Mouse (Mus musculus) right cerebral cortex, postnatal 14 days (tissue): ENCODE data around the gene Arsb.
A peak's percentile ranks its signal among the peaks of the same experiment; 100 is the strongest.

Experiments used
- DNase-seq: peaks from one replicate; pipeline ENCODE4 v3.0.0; 2022

The Arsb gene

DNA sequence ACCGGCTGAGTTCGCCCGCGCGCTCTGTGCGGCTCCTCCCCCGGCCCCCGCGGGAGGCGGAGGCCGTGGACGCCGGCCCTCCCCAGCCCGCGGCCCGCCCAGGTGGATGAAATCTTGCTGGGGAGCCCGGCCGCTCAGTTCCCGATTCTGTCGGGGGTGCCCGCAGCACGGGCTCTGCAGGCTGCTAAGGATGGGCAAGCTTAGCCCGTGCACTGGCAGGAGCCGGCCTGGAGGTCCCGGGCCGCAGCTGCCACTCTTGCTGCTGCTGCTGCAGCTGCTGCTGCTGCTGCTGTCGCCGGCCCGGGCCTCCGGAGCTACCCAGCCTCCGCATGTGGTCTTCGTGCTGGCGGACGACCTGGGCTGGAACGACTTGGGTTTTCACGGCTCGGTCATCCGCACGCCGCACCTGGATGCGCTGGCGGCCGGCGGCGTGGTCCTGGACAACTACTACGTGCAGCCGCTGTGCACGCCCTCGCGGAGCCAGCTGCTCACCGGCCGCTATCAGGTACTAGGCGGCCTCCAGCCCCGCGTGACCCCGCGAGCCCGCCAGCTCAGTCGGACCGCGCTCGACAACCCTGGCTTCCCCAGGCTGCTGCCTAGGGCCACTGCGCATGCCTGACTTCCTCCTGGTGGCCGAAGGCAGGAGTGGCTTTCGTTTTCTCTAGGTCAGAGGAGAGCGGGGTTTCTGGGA is at the start of gene Arsb:
Gene Arsb (plus strand): TSS at position 43 of the 691 bp plus-strand sequence.
- DNase-seq, result peak; percentile 73

DNA sequence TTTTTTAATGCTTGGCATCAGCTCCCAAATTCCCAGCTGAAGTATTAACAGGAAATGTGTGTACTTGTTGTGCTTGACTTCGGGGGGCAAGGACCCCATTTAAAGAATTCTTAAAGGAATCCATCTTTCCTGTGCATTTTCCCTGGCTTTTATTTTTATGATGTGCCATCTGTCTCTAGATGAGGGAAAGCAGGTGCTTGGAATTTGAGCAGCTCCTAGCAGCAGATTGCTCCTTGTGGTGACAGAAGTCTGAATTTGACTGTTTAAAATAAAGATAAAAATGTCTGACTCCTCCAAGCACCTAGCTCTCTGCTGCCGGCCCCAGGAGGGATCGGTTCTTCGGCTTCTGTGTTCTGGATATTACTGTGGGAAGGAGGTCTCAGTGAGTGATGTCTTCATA is 49.5 kb upstream of the Arsb start:
- DNase-seq, result no peak

DNA sequence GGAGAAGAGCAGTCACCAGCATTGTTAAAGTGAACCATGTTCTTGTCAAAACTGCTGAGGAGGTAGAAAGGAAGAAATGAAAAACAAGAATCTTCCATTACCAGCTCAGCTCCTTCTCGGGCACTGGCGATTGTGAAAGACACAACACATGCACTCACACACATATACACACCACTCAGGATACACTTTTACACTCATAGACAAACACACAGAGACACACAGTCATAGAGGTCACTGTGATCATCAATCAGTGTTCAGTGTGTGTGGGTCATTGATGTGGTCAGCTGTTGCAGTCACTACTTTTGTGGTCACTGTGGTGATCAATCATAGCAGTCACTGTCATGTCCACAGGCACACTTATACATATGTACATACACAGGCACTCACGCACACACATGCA is 48.0 kb upstream of the Arsb start:
- no peak for DNase-seq

DNA sequence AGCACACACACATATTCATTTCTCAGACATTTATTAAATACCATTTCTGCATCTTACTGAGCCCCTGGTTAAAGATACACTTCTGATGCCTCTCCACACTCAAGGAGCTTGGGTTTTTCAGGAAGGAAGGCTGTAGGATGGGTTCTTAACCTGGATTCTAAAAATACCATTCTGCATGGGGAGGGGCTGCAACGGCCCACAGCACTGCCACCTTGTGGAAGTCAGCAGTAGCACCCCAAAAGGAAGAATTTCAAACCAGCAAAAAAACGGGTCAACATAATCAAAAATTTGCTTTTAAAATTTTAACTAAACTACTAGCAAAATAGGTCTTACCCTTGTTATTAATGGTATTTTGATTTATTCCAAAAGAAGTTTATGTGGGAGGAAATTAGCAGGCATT is 47.2 kb upstream of the Arsb start:
- no peak for DNase-seq

DNA sequence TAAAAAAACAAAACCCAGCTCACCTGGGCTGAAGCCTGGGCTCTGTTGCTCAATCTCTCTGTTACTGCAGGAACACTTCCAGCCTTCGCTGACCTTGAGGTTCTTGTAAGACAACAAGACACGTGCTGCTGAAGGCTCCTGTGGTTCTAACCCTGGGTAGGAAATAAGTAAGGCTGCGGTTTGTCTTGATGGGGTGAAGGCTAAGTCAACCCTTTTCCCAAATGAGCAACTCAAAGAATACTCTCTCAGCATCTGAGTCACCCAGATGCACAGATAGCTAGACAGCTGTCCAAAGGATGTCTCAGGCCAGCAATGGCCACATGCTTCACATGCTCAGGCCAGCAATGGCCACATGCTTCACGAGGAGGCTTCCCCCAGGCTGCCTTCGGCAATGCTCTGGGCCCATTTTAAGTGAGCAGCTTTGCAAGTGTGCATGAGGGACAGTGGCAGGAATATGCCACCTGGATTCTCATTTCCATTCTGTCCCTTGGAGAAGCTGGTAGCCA is 36.2 kb upstream of the Arsb start:
- no peak for DNase-seq

DNA sequence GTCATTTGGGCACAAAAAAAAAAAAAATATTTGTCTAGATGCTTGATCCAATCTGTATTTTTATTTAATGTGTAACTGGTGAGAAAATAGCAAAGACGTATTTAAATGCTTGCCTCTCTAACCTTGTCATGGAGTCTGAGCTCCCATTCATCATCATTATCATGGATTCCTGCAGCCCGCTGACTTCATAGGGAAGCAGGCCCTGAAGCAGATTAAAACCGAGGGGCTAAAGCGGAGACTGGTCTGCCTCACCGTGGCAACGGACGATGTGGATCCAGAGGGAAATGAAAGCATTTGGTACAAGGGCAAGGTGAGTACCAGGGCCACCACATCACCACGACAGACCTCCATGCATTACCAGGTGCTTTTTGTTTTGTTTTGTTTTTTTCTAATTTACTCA is 27.3 kb upstream of the Arsb start:
- no peak for DNase-seq

DNA sequence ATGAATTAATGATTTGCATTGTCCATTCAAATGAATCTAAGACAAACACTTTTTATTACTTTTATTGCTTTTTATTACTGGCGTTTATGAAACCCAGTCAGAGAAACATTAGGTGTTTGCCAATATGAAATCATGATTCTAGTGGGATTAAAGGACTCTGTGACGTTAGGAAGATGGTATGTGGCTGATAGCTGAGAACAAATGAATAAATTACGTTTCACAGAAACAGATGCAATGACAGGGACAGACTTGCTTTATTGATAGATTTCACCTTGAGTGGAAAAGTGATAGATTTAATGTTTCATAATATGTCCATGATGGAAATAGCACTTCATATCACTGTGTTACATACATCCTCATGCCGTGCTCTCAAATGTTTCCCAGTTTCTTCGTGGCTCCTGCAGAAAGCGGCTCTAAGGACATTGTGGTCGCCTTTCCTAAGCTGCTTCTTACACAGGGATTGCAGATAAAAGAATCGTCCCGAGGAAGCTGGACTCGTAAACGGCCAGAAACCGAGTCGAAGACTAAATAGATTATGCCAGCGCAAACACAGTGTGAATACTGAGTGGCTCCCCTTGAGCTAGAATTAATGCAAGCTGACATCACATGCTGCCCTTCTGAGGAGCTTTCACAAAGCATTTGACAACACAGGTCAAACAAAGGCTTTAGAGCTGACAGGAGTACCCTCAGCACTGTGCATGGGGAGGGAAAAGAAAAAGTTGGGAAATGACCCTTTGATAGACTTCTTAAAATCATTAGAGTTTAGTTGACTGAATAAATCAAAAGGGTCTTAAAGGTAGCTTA is 18.6 kb upstream of the Arsb start:
- DNase-seq, result no peak

DNA sequence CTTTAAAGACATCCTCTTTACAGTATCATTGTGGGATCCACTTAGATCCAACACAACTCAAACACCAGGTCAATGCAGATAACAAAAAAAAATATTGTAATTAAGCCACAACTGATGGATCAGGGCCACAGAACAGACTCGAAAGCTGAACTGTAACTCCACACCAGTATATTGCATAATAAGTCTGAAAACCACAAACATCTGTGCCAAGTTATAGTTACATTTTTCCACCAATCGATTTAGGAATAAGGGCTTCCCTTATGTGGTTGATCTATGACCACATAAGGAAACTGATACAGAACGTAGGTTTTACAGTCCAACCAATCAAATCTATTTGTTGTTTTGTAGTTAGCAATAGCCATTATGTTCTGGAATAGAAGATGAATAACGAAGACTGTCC is 16.3 kb upstream of the Arsb start:
- no peak for DNase-seq

DNA sequence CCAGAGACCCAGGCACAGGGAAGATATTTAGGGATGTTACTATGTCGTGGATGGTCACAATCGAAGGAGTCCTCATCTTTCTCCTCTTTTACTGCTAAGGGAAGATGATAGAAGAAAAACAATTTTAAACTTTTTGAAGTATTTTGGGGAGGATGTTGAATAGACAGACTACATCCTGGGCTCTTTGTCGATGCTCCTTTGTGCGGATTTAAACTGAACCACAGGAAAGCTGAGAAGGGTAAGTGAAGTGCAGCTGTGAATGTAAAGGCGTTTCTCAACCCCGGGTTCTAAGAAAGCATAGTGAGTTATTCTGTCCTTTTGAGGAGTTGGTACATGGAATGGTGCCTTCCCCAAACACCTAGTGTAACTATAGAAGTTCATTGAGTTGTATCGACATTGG is 14.8 kb upstream of the Arsb start:
- no peak for DNase-seq

DNA sequence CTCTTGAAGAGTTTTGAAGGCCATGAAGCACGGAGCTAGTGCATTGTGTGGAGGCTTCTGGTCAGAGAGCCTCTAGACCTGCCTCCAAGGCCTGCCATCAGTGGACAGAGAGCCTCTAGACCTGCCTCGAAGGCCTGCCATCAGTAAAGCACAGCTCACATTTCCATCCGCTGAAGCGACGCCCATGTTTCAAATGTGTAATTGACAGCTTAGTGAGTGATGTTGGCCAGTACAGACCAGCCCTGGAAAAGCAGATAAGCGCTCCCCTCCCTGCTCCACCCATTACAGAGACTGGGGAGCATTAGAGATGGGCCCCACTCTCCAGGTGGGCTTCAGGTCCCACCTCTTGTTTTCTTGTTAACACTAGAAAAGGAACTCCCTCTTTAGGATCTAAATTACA is 13.9 kb upstream of the Arsb start:
- no peak for DNase-seq

DNA sequence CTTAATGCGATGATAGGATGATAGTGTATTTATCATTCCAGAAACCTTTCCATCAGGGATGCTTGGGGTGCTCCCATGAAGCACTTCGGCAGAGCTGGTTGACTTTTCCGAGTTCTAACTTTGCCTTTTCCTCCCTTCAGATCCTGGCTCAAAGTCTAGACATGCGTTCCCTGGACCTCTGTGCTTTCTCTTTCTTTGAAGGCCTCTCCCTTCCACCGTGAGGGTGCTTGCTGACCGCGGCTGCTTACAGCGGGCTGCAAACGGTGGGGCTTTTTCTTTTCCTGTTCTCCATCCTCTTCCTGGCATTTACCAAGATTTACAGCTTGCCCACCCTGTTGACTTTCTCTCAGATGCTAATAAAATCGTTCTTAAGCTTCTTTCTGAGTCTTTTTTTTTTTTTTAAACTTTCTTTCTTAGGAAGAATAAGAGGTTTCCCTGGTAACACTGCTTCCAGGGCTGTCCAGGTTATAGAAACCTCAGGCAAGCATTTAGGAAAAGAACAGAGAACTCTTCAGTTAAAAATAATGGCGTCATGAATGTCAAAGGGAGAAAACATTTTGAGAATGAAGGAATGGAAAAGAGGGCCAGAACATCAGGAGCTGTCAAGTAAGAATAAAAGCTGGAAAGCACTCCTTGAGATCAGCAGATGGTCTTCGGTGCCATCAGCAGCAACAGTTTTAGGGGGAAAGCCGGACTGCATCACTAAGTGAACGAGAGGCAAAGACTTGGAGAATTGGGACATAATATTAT is 13.1 kb upstream of the Arsb start:
- no peak for DNase-seq

DNA sequence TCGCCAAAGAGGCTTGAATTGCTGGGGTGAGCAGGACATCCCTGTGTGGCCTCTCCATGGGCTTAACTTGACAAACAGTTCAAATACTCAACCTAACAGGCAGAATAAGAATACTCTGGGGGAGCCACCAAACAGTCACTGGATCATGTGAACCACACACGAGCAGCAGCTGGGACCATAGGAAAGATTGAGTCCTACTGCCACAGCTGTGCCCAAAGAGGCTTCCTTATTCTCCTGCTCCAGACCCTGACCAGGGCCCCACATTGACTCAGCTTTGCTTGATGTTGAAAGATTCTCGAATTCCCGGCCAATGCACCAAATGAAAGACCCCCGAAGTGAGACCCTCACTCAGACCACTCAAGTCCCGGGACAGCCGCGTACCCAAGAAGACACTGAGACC is 9.6 kb upstream of the Arsb start:
- DNase-seq, result no peak

DNA sequence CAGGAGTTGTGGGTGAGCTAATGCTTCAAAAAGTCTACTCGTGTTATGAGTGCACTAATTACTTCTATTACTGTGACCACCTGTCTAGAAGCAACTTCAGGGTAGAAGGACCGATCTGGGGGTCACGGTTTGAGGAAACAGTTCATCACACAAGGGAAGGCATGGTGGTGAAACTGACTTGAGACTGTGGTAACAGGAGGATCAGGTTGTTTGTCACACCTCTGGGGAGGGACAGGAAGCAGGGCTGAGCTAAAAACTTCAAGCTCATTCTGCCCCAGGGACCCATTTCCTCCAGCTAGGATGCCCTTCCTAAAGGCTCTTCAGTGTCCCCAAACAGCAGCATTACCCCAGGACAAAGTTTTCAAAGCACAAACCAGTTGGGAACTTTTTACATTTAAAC is 8.6 kb upstream of the Arsb start:
- no peak for DNase-seq

DNA sequence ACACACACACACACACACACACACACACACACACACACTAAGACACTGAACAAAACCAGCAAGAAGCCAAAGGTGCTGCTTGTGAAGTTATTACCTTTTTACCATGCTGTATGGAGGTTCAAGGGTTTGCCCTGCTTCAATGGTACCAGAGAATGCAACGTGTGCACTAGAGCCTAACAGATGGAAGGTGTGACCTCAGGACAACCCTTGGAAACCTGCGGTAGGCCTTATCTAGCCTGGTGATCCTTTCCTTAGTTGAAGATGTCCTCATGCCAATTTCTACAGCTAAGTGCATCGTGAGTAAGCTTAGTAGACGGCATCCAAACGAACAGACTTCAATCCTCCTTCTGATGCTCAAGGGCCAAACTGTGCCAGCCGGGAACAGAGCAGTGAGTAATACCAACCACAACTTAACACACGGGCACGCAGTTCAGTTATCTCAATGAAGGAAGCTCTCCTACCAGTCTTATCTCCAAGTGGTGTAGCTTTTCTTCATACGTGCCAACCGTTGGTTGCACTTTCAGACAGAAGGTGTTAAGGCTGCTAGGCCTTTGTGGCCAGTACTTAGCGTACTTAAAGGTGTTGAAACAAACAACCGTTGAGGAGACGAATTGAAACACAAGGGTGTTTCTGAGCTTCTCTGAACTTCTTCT is 7.0 kb upstream of the Arsb start:
- DNase-seq, result no peak

DNA sequence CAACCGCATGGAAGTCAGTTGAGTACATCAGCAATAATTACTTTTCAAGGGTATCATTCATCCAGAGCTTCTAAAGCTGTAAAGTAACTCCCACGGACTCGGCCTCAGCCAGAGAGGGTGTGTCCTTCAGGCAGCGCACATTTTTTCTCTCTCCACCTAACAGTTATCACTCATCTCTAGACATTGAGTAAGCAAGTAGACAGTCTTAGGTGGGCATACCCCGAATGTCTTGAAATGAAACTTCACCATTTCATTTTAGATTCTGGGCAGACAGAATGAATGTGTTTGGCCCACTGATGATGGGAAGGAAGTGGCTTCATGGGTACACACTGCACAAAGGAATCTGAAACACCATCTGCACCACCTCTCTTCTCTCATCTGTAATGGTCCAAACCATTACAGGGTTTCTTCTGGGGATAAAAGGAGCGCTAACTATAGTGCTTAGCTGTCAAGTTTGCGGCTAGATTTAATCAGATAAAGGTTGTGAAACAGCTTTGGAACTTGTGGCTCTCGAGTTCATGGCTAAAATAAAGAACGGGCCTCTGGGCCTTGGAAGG is 321 bp upstream of the Arsb start:
- DNase-seq, result no peak

DNA sequence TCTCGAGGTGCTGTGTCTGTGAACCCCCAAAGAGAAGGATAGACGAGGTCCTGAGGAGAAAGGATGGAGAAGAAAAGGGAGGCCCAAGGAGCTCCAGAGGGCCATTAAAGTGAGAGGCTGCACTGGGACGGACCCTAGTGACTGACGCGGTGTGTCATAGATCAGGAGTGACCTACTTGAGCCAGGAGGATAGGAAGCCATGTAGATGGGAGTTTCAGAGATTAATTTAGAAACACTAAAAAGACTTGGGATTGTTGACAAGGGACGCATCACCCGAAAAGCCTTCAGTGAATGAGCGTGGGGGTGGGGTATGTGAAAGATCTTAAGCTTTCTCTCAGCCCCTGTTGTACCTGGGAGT is 828 bp downstream of the Arsb start:
- DNase-seq, result no peak

DNA sequence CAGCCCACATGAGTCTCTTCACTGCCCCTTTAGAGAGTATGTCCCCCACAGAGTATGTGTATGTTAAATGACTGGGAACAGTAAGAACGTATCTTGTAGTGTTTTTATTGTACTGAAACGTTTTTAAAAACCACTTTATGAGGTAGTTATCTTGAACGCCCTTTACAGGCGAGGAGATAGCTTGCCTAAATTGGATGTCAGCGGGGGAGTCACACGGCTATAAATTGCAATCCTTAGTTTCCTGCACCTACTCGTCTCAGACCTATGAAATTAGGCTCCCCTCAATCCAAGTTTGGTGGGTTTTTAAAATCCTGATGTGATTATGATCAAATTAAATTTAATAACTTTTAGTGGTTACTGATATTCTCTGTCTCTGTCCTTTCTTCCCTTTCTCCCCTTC is 1.4 kb downstream of the Arsb start:
- no peak for DNase-seq

DNA sequence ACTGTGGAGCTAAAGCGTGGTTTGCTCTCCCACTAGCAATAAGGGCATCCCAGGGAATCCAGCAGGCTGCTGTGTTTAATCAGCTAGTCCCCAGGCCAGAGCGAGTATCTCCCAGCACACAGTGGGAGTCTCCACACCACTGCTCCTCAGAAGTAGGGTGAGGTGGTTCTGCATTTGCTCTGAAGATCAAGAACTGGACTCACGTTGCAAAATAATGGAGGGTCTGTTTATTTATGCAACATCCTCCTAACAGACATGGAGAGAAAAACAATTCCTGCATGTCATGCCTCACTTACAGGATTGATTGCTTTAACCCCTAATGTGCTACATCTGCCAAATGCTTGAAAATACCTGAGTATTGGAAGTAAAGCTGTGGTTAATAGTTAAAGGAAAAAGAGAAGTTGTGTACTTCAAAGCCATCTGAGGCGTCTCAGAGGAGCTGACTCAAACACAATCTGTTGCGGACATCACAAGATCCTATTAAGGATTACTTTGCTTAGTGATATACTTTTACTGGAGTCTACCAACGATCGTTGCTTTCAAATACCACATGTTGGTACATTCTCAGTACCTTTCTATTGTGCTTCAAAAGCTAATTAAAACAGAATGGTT is 2.4 kb downstream of the Arsb start:
- no peak for DNase-seq

DNA sequence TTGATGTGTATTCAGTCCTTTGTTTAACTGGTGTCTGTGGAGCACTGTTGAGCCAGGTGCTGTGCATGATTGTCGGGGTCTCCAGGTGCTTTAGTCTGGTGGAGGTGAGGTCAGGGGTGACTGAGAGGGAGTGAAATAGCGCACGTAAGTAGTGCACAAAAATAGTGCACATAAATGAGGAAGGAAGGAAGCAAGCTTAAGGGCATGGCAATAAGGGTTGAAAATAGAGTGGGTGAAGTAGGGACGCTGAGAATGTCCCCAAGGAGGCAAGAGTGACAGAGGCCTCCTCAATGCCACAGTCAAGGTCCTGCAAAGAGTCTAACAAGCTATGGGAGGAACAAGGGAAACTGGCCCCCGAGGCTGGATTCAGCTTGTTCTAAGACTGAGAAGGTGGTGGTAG is 11.4 kb downstream of the Arsb start:
- no peak for DNase-seq

DNA sequence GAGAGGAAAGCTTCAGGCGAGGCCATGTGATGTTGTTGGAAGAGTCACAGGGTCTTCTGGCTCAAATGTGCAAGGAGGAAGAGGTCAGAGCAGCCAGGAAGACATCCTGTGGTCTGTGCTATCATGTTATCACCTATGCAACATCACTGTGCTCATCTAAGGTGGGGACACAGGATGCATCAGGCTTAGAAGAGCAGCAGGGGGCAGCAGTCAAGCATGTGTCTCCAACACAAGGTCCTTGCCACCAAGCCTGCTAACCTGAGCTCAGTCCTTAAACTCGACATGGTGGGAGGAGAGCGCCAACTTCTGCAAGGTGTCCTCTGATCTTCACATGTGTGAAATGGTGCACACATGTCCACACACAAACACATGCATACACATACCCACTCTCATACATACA is 13.9 kb downstream of the Arsb start:
- DNase-seq, result peak; percentile 26

DNA sequence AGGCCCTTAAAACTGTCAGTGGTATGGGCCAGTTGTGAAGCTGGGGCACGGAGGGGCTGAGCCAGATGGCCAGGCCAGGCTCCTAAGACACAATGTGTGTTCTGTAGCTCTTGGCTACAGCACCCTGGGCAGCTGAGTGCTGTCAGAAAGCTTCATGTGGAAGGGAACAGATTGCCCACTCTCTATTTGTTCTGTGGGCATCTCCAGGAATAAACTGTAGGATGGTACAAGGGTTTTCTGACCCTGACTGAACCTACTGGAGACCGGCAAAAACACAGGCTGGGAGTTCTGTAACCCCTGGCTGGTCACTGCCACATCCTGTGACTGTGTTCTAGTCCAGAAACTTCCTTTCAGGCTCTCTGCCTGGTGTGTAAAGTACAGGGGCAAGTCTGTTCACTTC is 14.6 kb downstream of the Arsb start:
- DNase-seq, result no peak

DNA sequence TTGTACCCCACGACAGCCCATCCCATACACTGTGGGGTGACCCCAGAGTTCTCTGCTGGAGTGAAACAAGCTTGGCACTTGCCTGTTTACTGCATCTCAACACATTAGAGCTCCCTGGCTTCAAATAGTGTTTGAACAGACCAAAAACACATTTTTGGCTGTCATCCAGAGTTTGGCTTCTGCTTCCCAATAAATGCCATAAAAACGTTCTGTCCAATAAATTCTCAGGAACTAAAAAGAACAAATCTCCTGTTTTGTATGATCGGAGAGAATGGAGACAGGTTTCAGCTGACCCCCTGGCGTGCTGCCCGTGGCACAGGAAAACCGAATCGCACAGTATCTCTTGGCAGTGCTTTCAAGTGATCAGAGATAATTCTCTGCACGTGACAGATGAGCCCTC is 16.2 kb downstream of the Arsb start:
- no peak for DNase-seq
